Mouse (Mus musculus): ENCODE data around the gene Zbtb17. TPM values are rescaled to one million over a fixed set of nuclear protein-coding genes. Genes with fewer than 3 reads are reported as not detected.

The Zbtb17 gene
- polyA plus RNA-seq, 1 experiment from 2014 or later: 29.5 TPM

GRCm38 (mm10) chr4:141472641-141473321 is 28.3 kb downstream of the Zbtb17 start:
- Histone ChIP-seq H3K4me3 (replicated peaks; ENCODE audit: low read length) (no peak overlapping the region), H3K9me3 (ENCODE audit: control insufficient read depth, low read length) (no peaks in the 10 kb centered on the region), H3K9ac (no peak overlapping the region), H3K36me3 (replicated peaks; ENCODE audit: control insufficient read depth, insufficient read depth) (peaks cover 98% of the 10 kb centered on the region), H3K27ac (no peak overlapping the region), H3K27me3 (ENCODE audit: control insufficient read depth, insufficient read depth, low read length) (no peaks in the 10 kb centered on the region), H3K4me1 (replicated peaks; ENCODE audit: control insufficient read depth, insufficient read depth, low read length) (no peaks in the 10 kb centered on the region), H3K4me2 (replicated peaks) (no peak overlapping the region)
- 66% methylated on average over 32 of the region's 32 CpGs for WGBS
- DNase-seq (ENCODE audit: low spot score) (no peak), ATAC-seq (ENCODE audit: low FRiP score) (no peak)

- H3K4me1 ChIP-seq (replicated peaks; ENCODE audit: control insufficient read depth, insufficient read depth, low read length): no peaks in the 10 kb centered on the region
- DNase-seq (ENCODE audit: low spot score) (no peak), ATAC-seq (ENCODE audit: low FRiP score) (no peak)
- no peak overlapping the region for H3K4me2 ChIP-seq (replicated peaks)
- no peak overlapping the region for H3K9ac ChIP-seq
- WGBS: 88% methylated on average over 19 of the region's 19 CpGs
- H3K4me3 ChIP-seq (replicated peaks; ENCODE audit: low read length): no peak overlapping the region
- H3K36me3 ChIP-seq (replicated peaks; ENCODE audit: control insufficient read depth, insufficient read depth): peaks cover 100% of the 10 kb centered on the region
- H3K9me3 ChIP-seq (ENCODE audit: control insufficient read depth, low read length): no peaks in the 10 kb centered on the region
- no peaks in the 10 kb centered on the region for H3K27me3 ChIP-seq (ENCODE audit: control insufficient read depth, insufficient read depth, low read length)
- H3K27ac ChIP-seq: no peak overlapping the region
These were observed 30.0 kb downstream of the Zbtb17 start for GRCm38 (mm10) chr4:141474431-141474830.

- no peak overlapping the region for H3K4me3 ChIP-seq (replicated peaks; ENCODE audit: low read length)
- WGBS: 73% methylated on average over 16 of the region's 16 CpGs
- ATAC-seq (ENCODE audit: low FRiP score) (peak; percentile 47; the same call in 1 of the 2 replicates), DNase-seq (ENCODE audit: low spot score) (peak; percentile 73)
- no peak overlapping the region for H3K9ac ChIP-seq
- no peaks in the 10 kb centered on the region for H3K4me1 ChIP-seq (replicated peaks; ENCODE audit: control insufficient read depth, insufficient read depth, low read length)
- no peaks in the 10 kb centered on the region for H3K27me3 ChIP-seq (ENCODE audit: control insufficient read depth, insufficient read depth, low read length)
- H3K9me3 ChIP-seq (ENCODE audit: control insufficient read depth, low read length): no peaks in the 10 kb centered on the region
- H3K27ac ChIP-seq: peak overlapping the region; percentile 64; the same call in 1 of the 2 replicates
- H3K4me2 ChIP-seq (replicated peaks): no peak overlapping the region
- H3K36me3 ChIP-seq (replicated peaks; ENCODE audit: control insufficient read depth, insufficient read depth): peaks cover 100% of the 10 kb centered on the region
These were observed 33.2 kb downstream of the Zbtb17 start for GRCm38 (mm10) chr4:141477681-141478102.

- H3K4me3 ChIP-seq (replicated peaks; ENCODE audit: low read length): no peak overlapping the region
- DNase-seq (ENCODE audit: low spot score) (no peak), ATAC-seq (ENCODE audit: low FRiP score) (no peak)
- H3K27ac ChIP-seq: peak overlapping the region; percentile 64
- H3K27me3 ChIP-seq (ENCODE audit: control insufficient read depth, insufficient read depth, low read length): no peaks in the 10 kb centered on the region
- peaks cover 100% of the 10 kb centered on the region for H3K36me3 ChIP-seq (replicated peaks; ENCODE audit: control insufficient read depth, insufficient read depth)
- H3K9me3 ChIP-seq (ENCODE audit: control insufficient read depth, low read length): no peaks in the 10 kb centered on the region
- H3K9ac ChIP-seq: no peak overlapping the region
- no peak overlapping the region for H3K4me2 ChIP-seq (replicated peaks)
- 75% methylated on average over 23 of the region's 23 CpGs for WGBS
- H3K4me1 ChIP-seq (replicated peaks; ENCODE audit: control insufficient read depth, insufficient read depth, low read length): no peaks in the 10 kb centered on the region
These were observed 33.8 kb downstream of the Zbtb17 start for GRCm38 (mm10) chr4:141478225-141478624.

- no peak overlapping the region for H3K9ac ChIP-seq
- H3K27ac ChIP-seq: peak overlapping the region; percentile 64
- no peaks in the 10 kb centered on the region for H3K9me3 ChIP-seq (ENCODE audit: control insufficient read depth, low read length)
- H3K36me3 ChIP-seq (replicated peaks; ENCODE audit: control insufficient read depth, insufficient read depth): peaks cover 100% of the 10 kb centered on the region
- 94% methylated on average over 32 of the region's 32 CpGs for WGBS
- no peak overlapping the region for H3K4me3 ChIP-seq (replicated peaks; ENCODE audit: low read length)
- DNase-seq (ENCODE audit: low spot score) (no peak), ATAC-seq (ENCODE audit: low FRiP score) (no peak)
- no peak overlapping the region for H3K4me2 ChIP-seq (replicated peaks)
- H3K27me3 ChIP-seq (ENCODE audit: control insufficient read depth, insufficient read depth, low read length): no peaks in the 10 kb centered on the region
- no peaks in the 10 kb centered on the region for H3K4me1 ChIP-seq (replicated peaks; ENCODE audit: control insufficient read depth, insufficient read depth, low read length)
These were observed 34.3 kb downstream of the Zbtb17 start for GRCm38 (mm10) chr4:141478794-141479193.

GRCm38 (mm10) chr4:141479411-141479810 is 35.0 kb downstream of the Zbtb17 start:
- no peaks in the 10 kb centered on the region for H3K4me1 ChIP-seq (replicated peaks; ENCODE audit: control insufficient read depth, insufficient read depth, low read length)
- H3K4me3 ChIP-seq (replicated peaks; ENCODE audit: low read length): no peak overlapping the region
- WGBS: 91% methylated on average over 8 of the region's 8 CpGs
- no peaks in the 10 kb centered on the region for H3K27me3 ChIP-seq (ENCODE audit: control insufficient read depth, insufficient read depth, low read length)
- DNase-seq (ENCODE audit: low spot score) (no peak), ATAC-seq (ENCODE audit: low FRiP score) (no peak)
- no peaks in the 10 kb centered on the region for H3K9me3 ChIP-seq (ENCODE audit: control insufficient read depth, low read length)
- H3K36me3 ChIP-seq (replicated peaks; ENCODE audit: control insufficient read depth, insufficient read depth): peaks cover 100% of the 10 kb centered on the region
- H3K4me2 ChIP-seq (replicated peaks): no peak overlapping the region
- H3K9ac ChIP-seq: no peak overlapping the region
- no peak overlapping the region; the same call in 1 of the 2 replicates for H3K27ac ChIP-seq

GRCm38 (mm10) chr4:141484071-141484470 is 39.6 kb downstream of the Zbtb17 start:
- ATAC-seq (ENCODE audit: low FRiP score): no peak
- no peak for DNase-seq (ENCODE audit: low spot score)
- Histone ChIP-seq H3K4me1 (replicated peaks; ENCODE audit: control insufficient read depth, insufficient read depth, low read length) (no peaks in the 10 kb centered on the region), H3K4me2 (replicated peaks) (no peak overlapping the region), H3K36me3 (replicated peaks; ENCODE audit: control insufficient read depth, insufficient read depth) (peaks cover 100% of the 10 kb centered on the region), H3K9ac (no peak overlapping the region), H3K9me3 (ENCODE audit: control insufficient read depth, low read length) (no peaks in the 10 kb centered on the region), H3K27ac (no peak overlapping the region), H3K4me3 (replicated peaks; ENCODE audit: low read length) (no peak overlapping the region), H3K27me3 (ENCODE audit: control insufficient read depth, insufficient read depth, low read length) (no peaks in the 10 kb centered on the region)
- WGBS: 90% methylated on average over 11 of the region's 11 CpGs

- Histone ChIP-seq H3K27ac (no peak overlapping the region), H3K4me2 (replicated peaks) (no peak overlapping the region), H3K9ac (no peak overlapping the region), H3K36me3 (replicated peaks; ENCODE audit: control insufficient read depth, insufficient read depth) (peaks cover 100% of the 10 kb centered on the region), H3K4me1 (replicated peaks; ENCODE audit: control insufficient read depth, insufficient read depth, low read length) (no peaks in the 10 kb centered on the region), H3K9me3 (ENCODE audit: control insufficient read depth, low read length) (no peaks in the 10 kb centered on the region), H3K4me3 (replicated peaks; ENCODE audit: low read length) (no peak overlapping the region), H3K27me3 (ENCODE audit: control insufficient read depth, insufficient read depth, low read length) (no peaks in the 10 kb centered on the region)
- ATAC-seq (ENCODE audit: low FRiP score) (no peak), DNase-seq (ENCODE audit: low spot score) (no peak)
- WGBS: 96% methylated on average over 11 of the region's 11 CpGs
These were observed 43.1 kb downstream of the Zbtb17 start for GRCm38 (mm10) chr4:141487581-141487980.

- 93% methylated on average over 4 of the region's 4 CpGs for WGBS
- no peak for DNase-seq (ENCODE audit: low spot score)
- Histone ChIP-seq H3K27me3 (ENCODE audit: control insufficient read depth, insufficient read depth, low read length) (no peaks in the 10 kb centered on the region), H3K27ac (no peak overlapping the region), H3K4me1 (replicated peaks; ENCODE audit: control insufficient read depth, insufficient read depth, low read length) (no peaks in the 10 kb centered on the region), H3K9me3 (ENCODE audit: control insufficient read depth, low read length) (no peaks in the 10 kb centered on the region), H3K4me3 (replicated peaks; ENCODE audit: low read length) (no peak overlapping the region), H3K9ac (no peak overlapping the region), H3K4me2 (replicated peaks) (no peak overlapping the region), H3K36me3 (replicated peaks; ENCODE audit: control insufficient read depth, insufficient read depth) (peaks cover 99% of the 10 kb centered on the region)
- no peak for ATAC-seq (ENCODE audit: low FRiP score)
These were observed 44.2 kb downstream of the Zbtb17 start for GRCm38 (mm10) chr4:141488670-141489069.
